Mouse (Mus musculus) urinary bladder, postnatal 14 days (tissue): ENCODE data around the gene Slc2a1.

Experiments
- DNase-seq: peaks from one replicate; pipeline ENCODE4 v3.0.0; 2021; ENCODE audit warnings: low spot score

The Slc2a1 gene

DNA sequence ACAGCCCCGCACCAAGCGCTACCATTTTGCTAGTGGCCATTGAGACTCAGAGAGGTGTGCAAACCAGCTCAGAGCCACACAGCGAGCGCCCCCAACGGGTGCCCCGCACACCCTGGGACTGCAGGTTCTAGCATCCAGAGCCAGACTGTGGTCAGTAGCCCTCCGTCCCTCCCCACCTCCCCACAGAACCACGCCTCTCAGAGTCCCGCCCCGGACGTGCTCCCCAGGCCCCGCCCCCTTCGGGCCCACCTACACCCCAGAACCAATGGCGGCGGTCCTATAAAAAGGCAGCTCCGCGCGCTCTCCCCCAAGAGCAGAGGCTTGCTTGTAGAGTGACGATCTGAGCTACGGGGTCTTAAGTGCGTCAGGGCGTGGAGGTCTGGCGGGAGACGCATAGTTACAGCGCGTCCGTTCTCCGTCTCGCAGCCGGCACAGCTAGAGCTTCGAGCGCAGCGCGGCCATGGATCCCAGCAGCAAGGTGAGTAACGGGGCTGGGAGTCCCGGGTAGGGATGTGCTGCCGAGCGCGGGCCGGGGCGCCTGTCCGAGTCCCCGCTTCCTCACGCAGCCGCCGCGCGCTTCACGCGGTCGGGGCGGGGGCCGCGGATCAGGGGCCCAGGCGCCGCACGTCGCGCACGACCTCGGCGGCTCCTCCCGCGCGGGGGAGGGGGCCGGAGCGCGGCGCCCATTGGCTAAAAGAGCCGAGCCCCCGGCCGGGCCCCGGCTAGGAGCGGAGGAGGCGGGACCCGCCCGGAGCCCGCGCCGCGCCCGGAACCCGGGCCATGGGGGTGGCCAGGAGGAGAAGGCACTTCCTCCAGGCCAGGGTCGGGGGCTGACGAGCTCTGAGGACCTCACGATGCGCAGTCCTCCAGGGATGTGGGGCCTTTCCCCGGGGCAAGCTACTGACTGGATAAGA is at the start of gene Slc2a1:
Gene Slc2a1 (plus strand): TSS at position 217 of the 914 bp plus-strand sequence.
- peak; percentile 91 for DNase-seq

DNA sequence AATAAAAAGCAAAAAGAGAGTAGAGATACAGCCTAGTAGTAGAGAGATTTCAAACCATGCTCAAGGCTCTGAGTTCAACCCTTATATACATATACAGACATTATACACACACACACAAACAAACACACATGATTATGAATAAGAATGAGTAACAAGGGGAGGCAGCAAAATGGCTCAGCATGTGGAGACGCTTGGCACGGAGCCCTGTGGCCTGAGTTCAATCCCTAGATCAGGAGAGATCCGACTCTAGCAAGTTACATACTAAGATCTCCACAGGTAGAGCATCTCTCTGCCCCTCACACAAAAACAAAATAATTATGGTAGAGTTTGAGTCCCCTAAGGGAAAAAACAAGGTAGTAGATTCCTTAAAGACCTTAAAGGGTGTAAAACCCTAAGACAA is 41.7 kb upstream of the Slc2a1 start:
- peak; percentile 15 for DNase-seq

DNA sequence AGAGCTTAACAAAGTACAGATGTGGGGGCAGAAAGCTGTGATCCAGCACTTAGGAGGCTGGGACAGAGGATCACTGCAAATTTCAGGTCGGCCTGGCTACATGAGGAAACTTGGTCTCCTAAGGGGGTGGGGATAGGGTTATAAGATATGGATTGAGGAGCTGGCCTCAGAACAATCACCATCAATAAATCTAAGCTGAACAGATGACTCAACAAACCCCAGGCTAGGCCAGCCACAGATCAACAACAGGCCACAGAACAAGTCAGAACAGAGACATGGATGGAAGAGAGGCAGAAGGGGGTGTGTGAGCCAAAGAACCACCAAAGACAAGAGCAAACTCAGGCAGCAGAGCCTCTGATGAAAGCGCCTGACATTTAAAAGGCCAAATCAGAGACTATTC is 41.3 kb upstream of the Slc2a1 start:
- DNase-seq = peak; percentile 45

DNA sequence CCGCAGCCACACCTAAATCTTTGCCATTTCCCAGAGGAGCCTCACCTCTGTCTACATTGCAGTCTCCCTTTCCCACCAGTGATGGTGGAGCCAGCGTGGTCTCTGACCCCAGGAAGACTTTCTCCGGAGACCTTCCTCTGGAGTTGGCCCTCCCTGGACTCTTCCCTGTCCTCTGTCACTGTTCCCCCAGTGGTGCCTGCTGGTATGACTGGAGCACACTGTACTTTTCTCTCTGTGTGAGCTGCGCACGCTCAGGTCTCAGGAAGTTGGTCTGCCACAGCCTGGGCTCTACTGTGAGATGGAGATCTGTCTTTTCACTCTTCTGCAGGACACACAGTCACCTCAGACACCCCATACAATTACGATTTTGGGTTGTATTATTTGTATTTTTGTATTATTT is 39.6 kb upstream of the Slc2a1 start:
- DNase-seq = no peak

- no peak for DNase-seq
Measured at GRCm38 (mm10) chr4:119070181-119070580, 38.3 kb upstream of the Slc2a1 start.

GRCm38 (mm10) chr4:119070959-119071647 is 37.4 kb upstream of the Slc2a1 start:
- no peak for DNase-seq

- DNase-seq = no peak
Measured at GRCm38 (mm10) chr4:119071648-119072362, 36.7 kb upstream of the Slc2a1 start.

DNA sequence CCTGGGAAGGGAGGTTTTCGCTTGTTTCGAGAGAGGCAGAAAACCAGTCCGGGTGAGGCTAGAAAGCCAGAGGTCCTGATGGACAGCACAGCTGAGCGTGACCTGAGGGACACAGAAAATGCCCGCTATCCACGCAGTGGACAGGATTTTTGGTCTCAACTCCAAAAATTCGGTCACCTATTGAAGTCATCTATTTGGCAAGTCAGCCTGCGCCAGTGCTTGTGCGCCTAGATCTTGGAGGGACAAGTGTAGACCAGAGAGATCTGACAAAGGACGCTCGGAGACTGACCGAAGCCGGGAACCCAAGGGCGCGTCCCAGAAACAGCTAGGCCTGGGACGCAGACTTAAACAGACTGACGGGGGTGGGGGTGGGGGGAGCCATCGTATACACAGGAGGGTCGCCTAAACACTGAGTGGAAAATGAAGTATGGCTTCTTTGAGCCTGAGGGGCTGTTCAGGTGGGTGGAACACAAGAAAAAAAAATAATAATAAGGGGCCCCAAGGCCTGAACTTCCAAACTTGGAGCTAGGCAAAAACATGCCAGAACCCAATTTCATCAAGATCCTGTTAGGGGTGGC is 36.1 kb upstream of the Slc2a1 start:
- DNase-seq = no peak

- DNase-seq = peak; percentile 9
Measured at GRCm38 (mm10) chr4:119072941-119073451, 35.5 kb upstream of the Slc2a1 start.

DNA sequence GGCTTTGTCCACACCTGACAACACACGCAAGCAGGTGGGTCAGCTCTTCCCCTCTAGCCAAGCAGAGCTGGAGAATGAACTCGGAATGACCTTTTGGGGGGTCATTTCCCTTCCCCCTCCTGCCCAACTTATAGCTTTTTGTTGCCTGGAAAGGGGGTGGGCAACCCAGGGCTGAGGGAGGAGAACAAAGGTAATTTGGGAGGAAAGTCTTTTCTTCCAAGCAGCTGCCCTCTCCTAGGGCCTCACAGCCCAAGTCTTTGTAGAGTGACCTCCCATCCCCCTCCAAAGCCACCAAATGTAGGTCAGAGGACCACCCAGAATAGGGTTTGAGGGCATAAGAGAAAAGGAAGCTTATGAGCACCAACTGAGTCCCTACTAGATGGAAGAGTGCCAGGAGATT is 34.9 kb upstream of the Slc2a1 start:
- no peak for DNase-seq

DNA sequence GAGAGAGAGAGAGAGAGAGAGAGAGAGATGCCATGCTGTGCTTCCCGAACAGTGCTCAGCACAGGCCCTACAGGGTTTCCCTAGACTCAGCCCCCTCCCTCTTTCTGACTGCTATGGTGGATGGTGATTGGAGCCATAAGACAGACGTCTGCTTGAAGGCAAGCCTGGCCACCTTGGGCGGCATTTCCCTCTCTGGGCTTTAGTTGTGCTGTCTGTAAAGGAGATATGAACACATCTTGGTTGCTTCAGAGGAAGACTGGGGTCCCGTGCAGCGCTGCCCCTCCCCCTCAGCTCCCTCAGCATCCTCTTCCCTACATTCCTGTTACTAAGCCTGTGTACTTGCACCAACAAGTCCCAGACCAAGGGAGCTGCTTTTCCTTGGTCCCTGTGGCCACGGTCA is 33.9 kb upstream of the Slc2a1 start:
- no peak for DNase-seq

GRCm38 (mm10) chr4:119075273-119075672 is 33.2 kb upstream of the Slc2a1 start:
- DNase-seq = no peak

DNA sequence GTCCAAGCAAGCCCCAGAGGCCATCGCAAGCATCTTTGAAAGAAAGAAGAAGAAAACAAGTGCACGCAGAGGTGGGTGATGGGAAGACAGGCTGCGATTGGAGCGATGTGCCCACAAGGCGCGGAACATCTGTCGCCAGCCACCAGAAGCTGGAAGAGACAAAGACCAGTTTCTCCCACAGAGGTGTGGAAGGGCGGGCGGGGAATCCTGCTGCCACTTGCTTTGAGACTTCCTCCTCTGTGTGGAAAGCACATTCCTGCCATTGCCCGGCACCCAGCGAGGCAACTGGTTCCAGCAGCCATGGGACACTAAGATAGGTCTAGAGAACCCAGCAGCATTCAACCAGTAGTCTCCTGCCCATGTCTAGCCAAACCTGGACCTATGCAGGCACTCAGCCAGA is 32.2 kb upstream of the Slc2a1 start:
- DNase-seq = peak; percentile 24

- DNase-seq = peak; percentile 13
Measured at GRCm38 (mm10) chr4:119077084-119077682, 31.3 kb upstream of the Slc2a1 start.

- DNase-seq = no peak
Measured at GRCm38 (mm10) chr4:119079928-119080327, 28.6 kb upstream of the Slc2a1 start.

- no peak for DNase-seq
Measured at GRCm38 (mm10) chr4:119082740-119083231, 25.7 kb upstream of the Slc2a1 start.

- DNase-seq = no peak
Measured at GRCm38 (mm10) chr4:119088424-119088823, 20.1 kb upstream of the Slc2a1 start.

- no peak for DNase-seq
Measured at GRCm38 (mm10) chr4:119093890-119094289, 14.6 kb upstream of the Slc2a1 start.

DNA sequence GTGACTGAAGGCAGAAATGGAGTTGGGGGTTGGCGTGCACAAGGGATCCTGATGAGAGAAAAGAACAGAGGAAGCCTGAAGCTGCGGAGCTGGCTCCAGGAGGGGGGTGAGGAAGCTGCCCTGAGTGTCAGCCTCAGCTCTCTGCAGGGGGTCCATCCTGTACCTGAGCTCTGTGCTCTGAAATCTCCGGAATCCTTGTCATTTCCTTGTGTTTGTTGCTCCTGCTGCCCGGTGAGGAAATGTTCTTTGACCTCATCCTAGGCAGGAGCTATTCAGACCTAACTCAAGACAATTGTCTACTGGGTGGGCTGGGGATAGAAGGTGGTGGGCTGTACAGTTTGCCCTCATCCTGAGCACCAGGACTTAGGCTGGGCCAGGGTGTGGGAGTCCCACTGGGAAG is 13.5 kb upstream of the Slc2a1 start:
- DNase-seq = no peak

- DNase-seq = no peak
Measured at GRCm38 (mm10) chr4:119096401-119096800, 12.1 kb upstream of the Slc2a1 start.

- DNase-seq = no peak
Measured at GRCm38 (mm10) chr4:119097421-119097820, 11.1 kb upstream of the Slc2a1 start.
